Mouse (Mus musculus) cerebellum, adult 11 months (tissue): ENCODE results near the gene Slc41a2.
"Not testable (repeated sequence)": the region's sequence is repeated elsewhere in the genome, so short reads cannot be mapped to it uniquely, and the experiment has no call there.

Experiments used
- DNase-seq: peaks from one replicate; pipeline ENCODE4 v3.0.0; 2022

Slc41a2 gene

GRCm38 (mm10) chr10:83337159-83337951 lies at the start of gene Slc41a2:
Gene Slc41a2, minus strand, starts transcription at chr10:83337882.
- peak; percentile 84 for DNase-seq

DNA sequence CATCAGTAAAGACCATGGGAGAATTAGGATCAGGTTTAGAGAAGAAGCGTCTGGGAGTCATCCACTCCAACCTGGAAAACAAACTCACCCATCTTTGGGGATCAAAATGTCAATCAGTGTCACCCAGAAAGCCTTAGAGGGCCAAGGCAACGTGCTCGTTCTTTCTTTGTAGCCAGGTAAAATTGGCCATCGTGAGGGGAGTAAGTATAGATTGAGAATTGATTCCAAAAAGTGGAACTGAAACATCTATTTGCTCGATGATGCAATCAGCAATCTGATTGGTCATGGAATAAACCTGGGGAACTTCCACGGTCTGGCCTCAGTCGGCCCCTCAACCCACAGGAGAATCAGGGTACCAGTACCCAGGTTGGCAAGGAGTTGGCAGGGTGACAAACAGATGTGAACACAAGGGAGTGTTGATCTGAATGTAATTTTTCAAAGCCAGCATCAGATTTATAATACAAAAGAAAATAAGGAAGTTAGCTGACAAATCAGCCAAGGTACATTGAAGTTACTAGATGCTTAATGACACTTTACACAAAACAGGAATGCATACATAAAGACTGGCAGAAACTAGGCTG lies 47.7 kb upstream of the Slc41a2 start:
- DNase-seq = no peak

DNA sequence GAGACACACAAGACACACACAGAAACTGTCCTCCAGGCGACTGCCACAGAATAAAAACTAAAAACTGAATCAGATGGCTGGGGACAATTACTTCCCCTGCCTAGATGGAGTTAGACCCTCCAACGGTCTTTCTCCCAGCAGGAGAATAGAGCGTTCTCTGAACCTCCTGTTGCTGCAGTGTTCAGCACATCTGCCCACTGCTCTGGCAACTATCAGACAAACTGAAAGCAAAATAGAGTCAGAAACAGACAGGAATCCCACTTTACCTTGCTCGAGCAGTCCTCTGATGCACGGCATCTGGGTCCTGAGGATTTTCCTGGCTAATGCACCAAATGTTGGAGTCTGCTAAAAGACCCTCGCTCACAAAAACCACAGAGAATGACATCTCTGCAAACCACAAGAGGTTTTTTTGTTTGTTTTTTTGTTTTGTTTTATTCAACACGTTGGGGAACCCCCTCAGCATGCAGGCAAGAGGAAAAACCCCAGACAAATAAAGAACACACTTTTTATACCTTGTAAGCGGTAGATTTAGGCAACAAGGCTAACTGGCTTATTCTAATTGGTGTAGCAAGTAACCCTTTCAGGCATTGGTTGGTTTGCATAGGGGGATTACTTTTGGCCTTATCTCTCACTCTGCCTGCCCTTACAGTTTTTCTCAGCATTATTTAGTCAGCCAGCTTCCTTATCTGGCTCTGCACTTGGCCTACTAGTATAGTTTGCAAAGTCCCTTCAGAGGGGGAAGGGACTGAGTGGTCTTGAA lies 47.0 kb upstream of the Slc41a2 start:
- no peak for DNase-seq

- DNase-seq = no peak
Measured at GRCm38 (mm10) chr10:83383863-83384262, 46.2 kb upstream of the Slc41a2 start.

GRCm38 (mm10) chr10:83382988-83383387 lies 45.3 kb upstream of the Slc41a2 start:
- no peak for DNase-seq

DNA sequence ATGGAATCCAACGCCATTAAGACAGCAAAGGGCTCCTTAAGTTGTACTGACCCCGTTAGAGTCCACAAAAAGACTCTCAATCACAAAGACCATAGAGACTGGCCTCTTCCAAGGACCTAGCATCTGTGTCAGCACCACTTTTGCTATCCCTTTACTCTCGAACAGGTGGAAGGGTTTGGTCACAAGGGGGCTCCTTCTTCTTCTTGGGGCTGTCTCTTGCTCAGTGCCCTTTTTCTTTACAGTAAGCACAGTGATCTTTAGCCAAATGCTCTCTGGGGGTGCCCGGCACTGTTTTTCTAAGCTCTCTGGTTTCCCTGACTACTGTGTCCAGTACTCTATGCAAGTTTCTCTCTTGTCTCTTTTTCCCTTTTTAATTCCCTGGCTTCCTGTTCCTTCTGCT lies 44.8 kb upstream of the Slc41a2 start:
- DNase-seq = no peak

DNA sequence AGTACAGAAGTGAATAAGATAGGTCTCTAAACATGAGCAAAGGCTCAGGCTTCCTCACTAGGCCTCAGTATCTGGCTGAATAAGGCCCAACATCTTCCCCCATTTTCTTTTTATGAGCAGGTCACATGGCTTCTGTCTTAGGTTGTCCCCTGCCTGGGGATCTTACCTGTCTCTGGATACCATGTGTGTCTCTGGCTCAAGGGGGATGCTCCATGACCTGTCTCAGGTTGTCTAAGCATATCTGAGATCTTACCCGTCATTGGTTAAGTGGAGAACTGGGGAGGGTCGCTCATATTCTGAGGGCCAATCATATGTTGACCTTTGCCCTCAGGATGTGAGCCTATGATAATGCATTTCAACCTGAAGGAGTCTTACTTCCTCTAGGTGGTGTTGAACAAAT lies 42.8 kb upstream of the Slc41a2 start:
- no peak for DNase-seq

DNA sequence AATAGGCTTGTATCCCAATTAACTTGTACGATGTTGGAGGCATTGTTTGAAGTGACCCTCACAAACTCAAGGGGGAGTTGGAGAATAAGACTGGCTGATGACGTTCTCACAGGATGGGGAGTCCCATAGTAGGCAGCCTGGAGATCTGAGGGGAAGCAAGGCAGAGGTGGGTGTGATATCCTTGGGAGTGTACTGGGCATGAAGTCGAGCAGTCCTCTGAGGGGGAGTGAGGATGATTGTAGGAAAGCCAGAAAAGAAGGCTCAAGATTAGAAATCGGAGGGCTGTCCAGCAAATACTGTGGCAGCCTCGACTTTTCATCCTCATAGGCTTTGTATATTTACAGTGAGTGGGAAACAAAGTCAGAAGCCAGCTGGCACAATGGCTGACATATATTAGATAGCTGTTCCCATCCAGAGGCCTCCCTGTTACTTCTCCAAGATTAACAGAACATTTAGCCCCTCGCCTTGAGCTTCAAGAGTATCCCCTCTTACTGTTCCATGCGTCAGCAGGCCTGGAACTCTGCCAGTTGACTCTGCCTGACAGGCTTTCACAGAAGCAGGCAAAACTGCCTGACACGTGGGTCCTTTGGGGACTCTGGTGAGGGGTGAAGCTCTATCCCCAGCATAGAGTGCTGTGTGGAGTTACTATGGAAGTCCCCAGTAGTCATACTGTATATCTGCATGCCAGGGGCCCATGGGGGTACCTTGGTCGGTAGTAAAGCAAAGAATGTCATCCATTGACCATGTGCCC lies 40.6 kb upstream of the Slc41a2 start:
- DNase-seq = no peak

GRCm38 (mm10) chr10:83376911-83377682 lies 39.4 kb upstream of the Slc41a2 start:
- DNase-seq = no peak

DNA sequence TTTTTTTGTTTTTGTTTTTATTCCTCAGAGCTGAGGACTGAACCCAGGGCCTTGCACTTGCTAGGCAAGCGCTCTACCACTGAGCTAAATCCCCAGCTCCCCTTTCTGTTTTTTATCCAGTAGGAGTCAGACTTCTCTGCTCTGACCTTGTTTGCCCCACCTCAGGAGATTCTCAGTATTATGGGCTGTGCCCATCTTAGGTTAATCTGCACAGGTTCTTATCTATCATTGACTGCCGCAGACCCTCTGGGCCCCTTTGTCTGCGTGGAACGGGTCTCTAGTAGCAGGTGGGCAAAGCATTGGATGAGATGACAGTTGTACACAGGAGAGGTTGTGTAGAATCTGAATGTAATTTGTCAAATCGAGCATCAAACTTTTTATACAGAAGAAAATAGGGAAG lies 37.8 kb upstream of the Slc41a2 start:
- not testable (repeated sequence) for DNase-seq

DNA sequence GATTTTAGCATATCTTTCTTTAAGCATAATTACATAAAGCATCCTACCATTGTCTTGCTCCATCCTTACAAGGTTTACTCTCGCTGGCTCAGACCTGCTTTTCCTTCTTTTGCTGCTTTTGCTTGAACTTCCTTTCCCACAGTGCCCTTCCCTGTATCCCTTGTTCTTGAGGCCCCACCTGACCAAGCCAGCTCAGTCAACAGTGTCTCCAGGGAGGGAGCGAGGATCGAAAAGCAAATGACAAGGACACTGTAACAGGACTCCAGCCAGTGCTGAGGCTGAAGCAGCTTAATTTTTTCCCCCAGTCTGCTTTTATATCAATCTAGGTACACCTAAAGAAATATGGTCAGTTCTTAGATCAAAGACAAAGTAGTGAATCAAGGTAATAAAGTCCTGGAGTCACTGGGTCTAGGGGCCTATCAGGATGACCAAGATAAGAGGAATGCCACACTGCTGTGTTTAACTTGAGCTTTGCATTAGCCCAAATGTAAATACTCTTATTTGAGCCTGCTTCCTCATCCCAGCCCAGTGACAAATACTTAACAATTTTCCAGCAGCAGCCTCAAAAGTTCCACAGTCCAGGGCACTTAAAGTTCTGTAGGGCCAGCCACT lies 36.5 kb upstream of the Slc41a2 start:
- DNase-seq = no peak

- DNase-seq = no peak
Measured at GRCm38 (mm10) chr10:83368918-83369317, 31.2 kb upstream of the Slc41a2 start.

DNA sequence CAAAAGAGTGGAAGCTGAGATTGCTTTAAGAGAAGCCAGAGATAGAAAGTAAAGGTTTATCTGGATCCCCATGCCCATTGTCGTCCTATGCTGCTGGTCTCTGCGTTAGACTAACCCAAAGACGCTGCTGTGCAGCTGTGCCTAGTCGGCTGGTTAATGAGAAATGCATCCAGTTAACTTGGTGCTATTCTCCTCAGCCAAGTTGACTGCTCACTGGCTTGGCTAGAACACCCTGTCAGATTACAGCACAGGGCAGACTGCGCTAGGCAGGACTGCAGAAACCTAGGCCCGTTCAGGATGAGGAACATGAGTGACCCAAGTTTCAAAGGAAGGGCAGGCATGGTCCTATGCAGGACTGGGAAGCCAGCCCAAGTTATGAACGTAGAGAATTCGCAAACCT lies 25.8 kb upstream of the Slc41a2 start:
- DNase-seq = no peak

- no peak for DNase-seq
Measured at GRCm38 (mm10) chr10:83361643-83362382, 24.1 kb upstream of the Slc41a2 start.

GRCm38 (mm10) chr10:83360356-83360755 lies 22.7 kb upstream of the Slc41a2 start:
- DNase-seq = no peak

- DNase-seq = peak; percentile 96
Measured at GRCm38 (mm10) chr10:83359956-83360355, 22.3 kb upstream of the Slc41a2 start, which contains the start of gene D10Wsu102e. Gene D10Wsu102e, plus strand, starts transcription at chr10:83360221.

DNA sequence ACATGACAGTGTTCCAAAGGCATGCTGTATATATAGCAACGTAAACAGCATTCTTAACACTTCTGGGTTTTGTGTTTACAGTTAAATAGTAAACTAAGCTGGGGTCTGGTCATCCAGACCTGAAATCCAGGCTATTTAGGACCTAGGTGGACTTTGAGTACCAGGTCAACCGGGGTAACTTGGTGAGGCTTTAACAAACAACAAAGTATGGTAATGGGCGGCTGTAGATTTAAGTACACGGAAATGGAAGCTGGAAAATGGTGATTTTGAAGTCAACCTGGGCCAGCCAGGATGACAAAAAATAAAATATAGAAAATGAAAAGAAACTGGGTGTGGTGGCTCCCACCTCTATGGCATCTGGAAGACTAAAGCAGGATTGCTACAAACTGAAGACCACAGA lies 21.8 kb upstream of the Slc41a2 start:
- DNase-seq = no peak

DNA sequence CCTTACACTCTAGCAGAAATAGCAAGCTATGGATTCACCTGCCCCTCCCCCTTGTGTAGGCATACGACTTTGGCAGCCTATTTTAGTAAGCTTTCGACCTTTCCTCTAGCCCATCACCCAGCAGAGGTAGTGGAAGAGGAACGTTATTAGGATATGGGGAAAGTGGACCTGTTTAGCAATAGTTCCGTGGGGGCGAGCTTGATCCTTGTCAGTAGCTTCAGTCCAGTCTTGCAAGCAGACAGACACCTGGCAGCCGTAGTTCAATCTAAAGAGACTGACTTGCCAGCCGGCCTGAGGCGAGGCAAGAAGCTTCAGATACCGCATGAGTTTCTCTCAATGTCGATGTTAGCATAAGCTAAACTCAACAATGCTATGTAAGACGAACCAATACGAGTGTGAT lies 18.7 kb upstream of the Slc41a2 start:
- no peak for DNase-seq

DNA sequence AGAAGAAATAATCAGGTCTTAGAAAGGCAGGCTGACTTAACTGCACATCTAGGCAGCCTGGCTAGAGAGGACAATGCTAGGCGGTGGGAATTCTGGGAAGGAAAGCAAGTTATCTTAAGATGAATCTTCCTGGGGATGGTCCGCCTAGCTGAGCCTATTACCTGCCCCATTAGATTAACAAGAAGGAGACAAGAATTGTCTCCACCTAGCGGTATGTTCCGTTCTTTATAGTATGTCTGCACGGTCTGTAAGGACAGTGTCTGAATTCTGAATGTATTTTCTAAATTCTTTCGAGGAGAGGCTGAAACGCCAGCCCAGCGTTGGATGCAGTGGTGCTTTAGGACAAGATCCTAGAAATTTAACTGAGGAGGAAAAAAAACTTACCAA lies 16.6 kb upstream of the Slc41a2 start:
- DNase-seq = no peak

DNA sequence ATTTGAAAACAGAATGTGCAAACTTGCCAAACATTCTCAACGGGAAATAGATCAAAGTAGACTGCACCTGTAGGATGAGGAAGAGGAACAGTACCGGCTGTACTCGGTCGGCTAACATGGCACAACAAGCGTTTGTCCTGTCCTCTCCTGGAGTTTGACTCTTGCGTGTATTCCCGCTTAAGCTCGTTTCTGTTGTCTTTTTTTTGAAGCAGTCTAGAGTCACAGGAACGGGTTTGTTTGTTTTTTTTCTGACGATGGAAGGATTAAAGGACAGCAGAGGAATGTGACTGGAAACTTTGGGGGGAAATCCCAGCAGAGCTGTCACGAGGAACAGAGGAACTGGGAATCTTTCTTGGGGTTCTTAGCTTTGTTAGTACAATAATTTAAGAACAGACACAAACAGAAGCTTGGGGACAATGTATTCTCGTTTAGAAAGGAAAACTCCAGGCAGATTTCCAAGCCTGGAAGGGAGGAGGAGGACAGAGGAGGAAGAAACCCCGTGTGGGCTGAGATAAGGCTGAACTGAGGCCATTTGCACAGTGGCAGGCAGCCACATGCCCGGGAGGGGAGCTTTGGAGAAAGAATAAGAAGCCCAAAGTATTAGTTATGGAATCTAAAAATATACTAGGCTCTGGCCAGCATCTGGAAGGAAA lies 16.1 kb upstream of the Slc41a2 start:
- DNase-seq = no peak

DNA sequence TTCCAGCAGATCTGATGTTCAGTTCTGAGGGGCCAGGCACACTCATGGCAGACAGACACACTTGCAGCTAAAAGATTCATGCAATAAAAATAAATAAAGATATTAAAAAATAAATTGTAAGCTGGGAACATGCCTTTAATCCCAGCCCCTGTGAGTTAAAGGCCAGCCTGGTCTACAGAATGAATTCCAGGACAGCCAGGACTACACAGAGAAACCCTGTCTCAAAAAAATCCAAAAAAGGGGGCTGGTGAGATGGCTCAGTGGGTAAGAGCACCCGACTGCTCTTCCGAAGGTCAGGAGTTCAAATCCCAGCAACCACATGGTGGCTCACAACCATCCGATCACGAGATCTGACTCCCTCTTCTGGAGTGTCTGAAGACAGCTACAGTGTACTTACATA lies 14.1 kb upstream of the Slc41a2 start:
- DNase-seq = not testable (repeated sequence)
